Mouse (Mus musculus) erythroblast, embryonic 14.5 days (primary cell): Measurements from ENCODE around the gene Ggt1. TPM values are rescaled to one million over a fixed set of nuclear protein-coding genes. Genes with fewer than 3 reads are reported as not detected.

ENCODE experiments used
- H3K27me3 ChIP-seq: 2 replicates; pipeline ENCODE4 v1.6.1; 2012; ENCODE audit warnings: inconsistent platforms; ENCODE audit not compliant: control insufficient read depth
- H3K36me3 ChIP-seq: 2 replicates; pipeline ENCODE4 v1.6.1; 2012; ENCODE audit warnings: mild to moderate bottlenecking, inconsistent platforms; ENCODE audit not compliant: control insufficient read depth
- H3K4me1 ChIP-seq: 2 replicates; pipeline ENCODE4 v1.6.1; 2012; ENCODE audit warnings: inconsistent platforms; ENCODE audit not compliant: control insufficient read depth
- H3K4me3 ChIP-seq: replicated peaks from 2 replicates; pipeline ENCODE3; 2012; ENCODE audit warnings: moderate library complexity, mild to moderate bottlenecking, inconsistent platforms
- H3K9me3 ChIP-seq: 2 replicates; pipeline ENCODE4 v1.6.1; 2012; ENCODE audit warnings: low read length, inconsistent platforms, mixed read lengths; ENCODE audit not compliant: control insufficient read depth
- GATA1 ChIP-seq: IDR thresholded peaks from 2 replicates; pipeline ENCODE4 v1.6.1; 2012; ENCODE audit warnings: low read length, inconsistent platforms, mixed read lengths
- TAL1 ChIP-seq: IDR thresholded peaks from 3 replicates; pipeline ENCODE4 v1.6.1; 2012; ENCODE audit warnings: low read length, inconsistent platforms, mixed read lengths
- polyA plus RNA-seq: library from polyadenylated mRNA; stranded (reverse); fragments of >175 nt; gene quantifications from 2 replicates; pipeline ENCODE4 v1.2.3, GENCODE M21; 2012

Ggt1 gene
- polyA plus RNA-seq, 1 experiment: not detected

- H3K4me3 ChIP-seq: no peak overlapping the region
- peaks cover 2% of the 10 kb centered on the region; the same call in 1 of the 2 replicates for H3K9me3 ChIP-seq
- TF ChIP-seq GATA1: no peak
- H3K36me3 ChIP-seq: no peaks in the 10 kb centered on the region
- H3K27me3 ChIP-seq: no peaks in the 10 kb centered on the region
- no peaks in the 10 kb centered on the region for H3K4me1 ChIP-seq
Measured at GRCm38 (mm10) chr10:75600189-75600730, 38.9 kb downstream of the Ggt1 start.

DNA sequence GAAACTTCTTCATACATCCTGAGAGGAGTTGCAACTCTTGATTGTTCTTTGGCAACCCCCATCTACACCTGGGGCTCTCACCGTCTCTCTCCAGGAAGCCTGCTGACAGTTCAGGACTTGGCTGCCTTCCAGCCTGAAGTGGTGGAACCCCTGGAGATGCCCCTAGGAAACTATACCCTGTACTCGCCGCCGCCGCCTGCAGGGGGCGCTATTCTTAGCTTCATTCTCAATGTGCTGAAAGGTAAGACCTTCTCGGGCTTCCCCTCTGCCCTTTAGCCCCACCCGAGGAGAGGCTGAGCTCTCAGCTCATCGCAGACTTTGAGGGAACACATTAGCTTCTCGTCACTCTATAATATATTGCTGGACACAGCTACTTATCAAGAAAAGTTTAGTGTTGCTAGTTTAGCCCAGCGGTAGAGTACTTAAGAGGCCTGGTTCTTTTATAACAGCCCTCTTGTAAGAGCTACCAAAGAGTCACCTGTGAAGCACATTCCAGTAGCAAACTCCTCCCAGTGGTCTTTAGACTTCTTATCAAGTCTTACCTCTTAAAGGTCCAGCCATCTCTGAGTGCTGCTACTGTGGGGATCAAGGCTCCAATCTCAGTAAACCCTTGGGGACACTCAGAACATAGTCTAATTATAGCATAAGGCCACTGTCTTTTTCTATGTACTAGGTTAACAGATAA, 43.9 kb downstream of the Ggt1 start:
- Histone ChIP-seq H3K4me3 (no peak overlapping the region), H3K27me3 (no peaks in the 10 kb centered on the region), H3K9me3 (no peaks in the 10 kb centered on the region), H3K4me1 (no peaks in the 10 kb centered on the region), H3K36me3 (no peaks in the 10 kb centered on the region)
- TF ChIP-seq TAL1 (no peak), GATA1 (no peak)

DNA sequence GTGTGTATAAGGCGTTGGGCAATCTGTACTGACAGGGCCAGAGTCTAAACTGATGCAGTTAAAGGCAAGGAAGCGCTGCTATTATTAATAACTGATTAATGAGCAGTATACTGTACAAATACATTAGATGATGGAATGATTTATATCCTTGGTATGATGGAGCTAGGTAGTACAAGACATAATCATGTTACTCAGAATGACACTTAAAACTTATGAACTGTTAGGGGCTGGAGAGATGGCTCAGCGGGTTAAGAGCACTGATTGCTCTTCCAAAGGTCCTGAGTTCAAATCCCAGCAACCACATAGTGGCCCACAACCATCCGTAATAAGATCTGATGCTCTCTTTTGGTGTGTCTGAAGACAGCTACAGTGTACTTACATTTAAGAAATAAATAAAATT, 45.8 kb downstream of the Ggt1 start:
- Histone ChIP-seq H3K36me3 (no peaks in the 10 kb centered on the region), H3K27me3 (no peaks in the 10 kb centered on the region), H3K4me3 (no peak overlapping the region), H3K9me3 (no peaks in the 10 kb centered on the region), H3K4me1 (no peaks in the 10 kb centered on the region)
- TF ChIP-seq TAL1 (no peak), GATA1 (no peak)

GRCm38 (mm10) chr10:75608975-75609374, 47.6 kb downstream of the Ggt1 start:
- H3K9me3 ChIP-seq: no peaks in the 10 kb centered on the region
- no peak overlapping the region for H3K4me3 ChIP-seq
- TF ChIP-seq GATA1 (no peak), TAL1 (no peak)
- no peaks in the 10 kb centered on the region for H3K36me3 ChIP-seq
- no peaks in the 10 kb centered on the region for H3K4me1 ChIP-seq
- H3K27me3 ChIP-seq: no peaks in the 10 kb centered on the region

DNA sequence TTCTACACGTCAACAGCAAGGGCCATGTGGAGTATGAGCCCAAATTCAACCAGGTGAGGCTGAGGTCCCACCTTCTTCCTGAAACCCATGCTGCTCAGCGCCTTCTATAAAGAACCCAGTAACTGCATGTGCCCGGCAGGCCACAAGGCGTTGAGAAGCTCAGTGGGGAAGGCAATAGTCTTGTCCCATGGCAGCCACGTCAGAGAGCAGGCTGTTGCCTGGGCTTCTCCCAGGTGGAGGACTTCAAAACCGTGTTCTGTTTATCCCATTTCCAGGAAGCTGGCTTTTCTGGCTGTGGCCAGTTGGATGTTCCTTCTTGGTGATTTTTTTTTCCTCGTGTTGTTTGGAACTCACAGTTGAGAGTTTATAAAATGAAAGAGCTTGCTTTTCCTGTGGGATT, 49.1 kb downstream of the Ggt1 start:
- H3K36me3 ChIP-seq: no peaks in the 10 kb centered on the region
- no peaks in the 10 kb centered on the region for H3K4me1 ChIP-seq
- H3K4me3 ChIP-seq: no peak overlapping the region
- no peaks in the 10 kb centered on the region for H3K9me3 ChIP-seq
- no peaks in the 10 kb centered on the region for H3K27me3 ChIP-seq
- no peak for TF ChIP-seq TAL1
- no peak for TF ChIP-seq GATA1

- Histone ChIP-seq H3K4me1 (no peaks in the 10 kb centered on the region), H3K9me3 (no peaks in the 10 kb centered on the region), H3K27me3 (no peaks in the 10 kb centered on the region), H3K36me3 (no peaks in the 10 kb centered on the region), H3K4me3 (no peak overlapping the region)
- TF ChIP-seq GATA1 (no peak), TAL1 (no peak)
Measured at GRCm38 (mm10) chr10:75616044-75616443, 54.6 kb downstream of the Ggt1 start.

DNA sequence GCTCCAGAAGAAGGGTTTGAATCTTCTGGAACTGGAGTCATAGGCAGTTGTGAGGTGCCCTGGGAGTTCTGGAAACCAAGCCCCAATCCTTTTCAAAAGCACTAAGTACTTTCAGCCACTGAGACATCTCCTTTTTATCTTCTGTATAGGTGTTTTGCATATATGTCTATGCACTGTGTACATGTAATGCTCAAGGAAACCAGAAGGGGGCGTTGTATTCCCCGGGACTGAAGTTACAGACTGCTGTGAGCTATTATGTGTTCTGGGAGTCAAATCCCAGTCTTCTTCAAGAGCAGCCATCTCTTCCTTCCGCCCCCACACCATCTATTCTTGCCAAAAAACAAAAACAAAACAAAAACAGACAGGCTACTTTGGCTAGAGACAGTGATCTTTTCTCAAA, 59.4 kb downstream of the Ggt1 start:
- Histone ChIP-seq H3K4me3 (no peak overlapping the region), H3K4me1 (no peaks in the 10 kb centered on the region), H3K36me3 (no peaks in the 10 kb centered on the region), H3K27me3 (peaks cover 4% of the 10 kb centered on the region; the same call in 1 of the 2 replicates), H3K9me3 (peaks cover 3% of the 10 kb centered on the region; the same call in 1 of the 2 replicates)
- TF ChIP-seq TAL1 (no peak), GATA1 (no peak)

DNA sequence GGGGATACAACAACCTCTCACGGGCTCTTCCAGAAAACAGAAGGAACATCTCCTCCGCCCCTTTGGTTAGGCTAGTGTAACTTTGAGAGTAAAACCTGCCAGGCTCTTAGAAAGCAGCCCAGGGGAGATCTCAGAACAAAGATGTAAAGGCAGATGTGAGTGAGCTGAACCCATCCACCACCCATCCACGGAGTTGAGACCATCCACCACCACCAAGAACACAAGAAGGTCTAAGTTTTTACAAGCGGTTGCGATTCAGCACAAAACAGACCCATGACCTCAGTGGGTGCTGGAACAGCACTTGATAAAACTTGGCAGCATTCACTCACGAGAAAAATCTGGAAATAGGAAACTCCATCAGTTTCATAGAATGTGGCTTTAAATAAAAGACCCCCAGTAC, 64.5 kb downstream of the Ggt1 start:
- no peaks in the 10 kb centered on the region for H3K36me3 ChIP-seq
- H3K9me3 ChIP-seq: peaks cover 6% of the 10 kb centered on the region; the same call in 1 of the 2 replicates
- H3K4me3 ChIP-seq: no peak overlapping the region
- TF ChIP-seq TAL1: no peak
- TF ChIP-seq GATA1: no peak
- peaks cover 4% of the 10 kb centered on the region; the same call in 1 of the 2 replicates for H3K27me3 ChIP-seq
- H3K4me1 ChIP-seq: peaks cover 10% of the 10 kb centered on the region

GRCm38 (mm10) chr10:75626991-75627390, 65.6 kb downstream of the Ggt1 start:
- Histone ChIP-seq H3K36me3 (no peaks in the 10 kb centered on the region), H3K27me3 (peaks cover under 1% of the 10 kb centered on the region; the same call in 1 of the 2 replicates), H3K4me3 (no peak overlapping the region), H3K9me3 (peaks cover 4% of the 10 kb centered on the region; the same call in 1 of the 2 replicates), H3K4me1 (peaks cover 10% of the 10 kb centered on the region)
- TF ChIP-seq TAL1 (no peak), GATA1 (no peak)

GRCm38 (mm10) chr10:75627490-75627889, 66.1 kb downstream of the Ggt1 start:
- H3K9me3 ChIP-seq: peaks cover 3% of the 10 kb centered on the region; the same call in 1 of the 2 replicates
- no peaks in the 10 kb centered on the region for H3K27me3 ChIP-seq
- peaks cover 10% of the 10 kb centered on the region for H3K4me1 ChIP-seq
- H3K36me3 ChIP-seq: no peaks in the 10 kb centered on the region
- no peak overlapping the region for H3K4me3 ChIP-seq
- no peak for TF ChIP-seq TAL1
- TF ChIP-seq GATA1: no peak
